In genomic region chr11:115456182-115456581, GRCm38 (mm10) we compare ENCODE assay signal across 28 mouse cellular contexts. TPM values are rescaled to one million over a fixed set of nuclear protein-coding genes. Genes with fewer than 3 reads are reported as not detected.
"Had no signal": no experiment of that assay in that cellular context is flagged by ENCODE, and none has a peak within 500 bp of the region (broad histone marks: within the 10 kb centered on the region; RNA-seq: fewer than 3 reads in every experiment).

No protein-coding gene starts in this region.

- H3K27ac ChIP-seq: kidney, embryonic 15.5 days; layer of hippocampus, adult 2 months; left cerebral cortex, adult 2 months; liver, embryonic 13.5 days had no signal

- H3K4me3 ChIP-seq: kidney, embryonic 15.5 days; layer of hippocampus, adult 2 months; left cerebral cortex, adult 2 months; liver, embryonic 13.5 days had no signal

- DNase-seq: kidney, adult 2 months; kidney, postnatal 10 days; kidney, postnatal 4 days; layer of hippocampus, adult 9-11 months; liver, embryonic 13.5 days; lung, adult 2 months; lung, postnatal 14 days; lung, postnatal 4 days; midbrain, embryonic 14.5 days; right cerebral cortex, postnatal 25 days; thymus, adult 18-20 months; thymus, postnatal 36 days had no signal

- H3K36me3 ChIP-seq: kidney, embryonic 15.5 days; liver, embryonic 13.5 days had no signal

- H3K27me3 ChIP-seq: kidney, embryonic 15.5 days; liver, embryonic 13.5 days had no signal

- H3K9ac ChIP-seq: kidney, embryonic 15.5 days; liver, embryonic 13.5 days had no signal

- H3K4me2 ChIP-seq: kidney, embryonic 15.5 days; liver, embryonic 13.5 days; midbrain, embryonic 11.5 days had no signal

RNA-seq across cellular contexts. Expression of gene Slc16a5, which starts 6.1 kb away (rescaled TPM):
- total RNA-seq: layer of hippocampus, adult 2 months; layer of hippocampus, postnatal 25 days; left cerebral cortex, adult 2 months; left cerebral cortex, postnatal 10 days; left cerebral cortex, postnatal 36 days; megakaryocyte progenitor cell, adult 5-6 weeks; megakaryocyte-erythroid progenitor cell, adult 5-6 weeks; midbrain, postnatal 0 days had no signal
- polyA plus RNA-seq: liver, embryonic 13.5 days; midbrain, embryonic 11.5 days; midbrain, embryonic 14.5 days had no signal

RNA-seq across cellular contexts. Expression of gene Trim80, which starts 15.8 kb away (rescaled TPM):
- total RNA-seq: layer of hippocampus, adult 2 months; layer of hippocampus, postnatal 25 days; left cerebral cortex, postnatal 36 days; megakaryocyte progenitor cell, adult 5-6 weeks; megakaryocyte-erythroid progenitor cell, adult 5-6 weeks had no signal
- polyA plus RNA-seq: limb, embryonic 11.5 days; lung, embryonic 16.5 days; midbrain, embryonic 11.5 days; midbrain, embryonic 14.5 days; midbrain, postnatal 0 days; neural tube, embryonic 11.5 days; neural tube, embryonic 14.5 days; spleen, adult 2 months; stomach, embryonic 14.5 days had no signal
